Mouse (Mus musculus) cerebellum, adult 2 months (tissue): ENCODE measurements around the gene Sdhaf4.

Experiments used
- CTCF ChIP-seq: fragments of 200-500 bp; IDR thresholded peaks from 2 replicates; pipeline ENCODE4 v1.5.1; 2011; ENCODE audit warnings: low read depth, mild to moderate bottlenecking, control low read depth, low read length, moderate library complexity, borderline replicate concordance; ENCODE audit not compliant: insufficient read depth
- POLR2A ChIP-seq: fragments of 200-500 bp; IDR thresholded peaks from 2 replicates; pipeline ENCODE4 v1.6.1; 2011; ENCODE audit warnings: low read length, control low read depth, borderline replicate concordance; ENCODE audit not compliant: insufficient read depth

DNA sequence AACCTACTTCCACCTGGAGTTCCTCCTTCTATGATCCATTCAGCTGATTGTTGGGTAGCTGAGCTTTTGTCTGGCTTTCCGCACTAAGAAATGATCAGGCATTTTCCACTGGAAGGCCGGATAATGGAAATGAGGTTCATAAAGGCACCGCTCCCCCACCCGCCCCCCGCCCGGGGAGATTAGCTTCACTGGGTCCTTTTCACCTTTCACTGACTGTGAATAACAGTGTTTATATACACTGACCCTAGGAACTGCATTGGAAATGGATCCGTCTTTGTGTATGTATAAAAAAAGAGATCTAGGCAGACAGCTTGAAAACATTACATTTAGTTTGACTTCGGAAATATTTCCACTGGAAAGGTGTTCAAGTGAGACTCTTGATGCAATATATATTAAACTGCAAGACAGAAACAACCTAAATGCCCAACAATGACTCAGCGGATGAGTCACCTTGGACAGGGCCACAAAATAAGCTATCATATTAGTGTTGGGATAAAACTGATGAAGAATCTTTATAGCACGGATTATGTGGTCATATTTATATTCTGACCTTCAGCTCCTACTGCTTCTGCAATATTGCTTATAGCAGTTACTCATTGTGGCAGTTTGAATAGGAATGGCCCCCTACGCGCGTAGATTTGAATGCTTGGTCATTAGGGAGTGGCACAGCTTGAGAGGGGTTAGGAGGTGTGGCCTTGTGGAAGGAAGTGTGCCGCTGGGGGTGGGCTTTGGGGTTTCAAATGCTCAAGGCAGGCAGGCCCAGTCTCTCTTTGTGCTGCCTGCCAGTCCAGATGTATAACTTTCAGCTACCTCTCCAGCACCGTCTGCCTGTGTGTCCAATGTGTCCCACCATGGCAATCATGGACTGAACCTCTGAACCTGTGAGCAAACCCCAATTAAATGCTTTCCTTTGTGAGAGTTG, 56.4 kb downstream of the Sdhaf4 start:
- no peak for TF ChIP-seq POLR2A
- TF ChIP-seq CTCF = no peak
